Mouse (Mus musculus): ENCODE data around the gene Vmn1r36.

DNA sequence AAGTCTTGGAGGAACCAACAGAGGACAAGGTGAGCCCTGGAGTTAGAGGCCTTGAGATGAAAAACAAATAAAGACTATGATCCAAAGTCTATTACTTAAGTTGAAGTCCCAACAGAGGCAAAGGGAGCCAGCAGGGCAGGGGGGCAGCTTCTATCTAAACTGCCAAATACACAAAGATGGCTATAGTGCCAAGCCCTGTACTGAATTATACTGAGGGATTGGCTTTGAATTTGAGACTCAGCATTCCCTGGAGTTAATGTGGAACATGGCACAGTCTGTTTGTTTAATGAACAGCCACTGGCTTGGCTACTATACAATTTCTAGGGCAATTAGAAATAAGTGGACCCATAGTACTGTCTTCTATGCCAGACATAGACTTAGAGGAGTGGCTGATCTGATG is 10.1 kb downstream of the Vmn1r36 start:
- TF ChIP-seq POLR2A (IDR thresholded peaks at IDR 0.05; ENCODE audit: low read depth, low read length) (no peak), CTCF (IDR thresholded peaks at IDR 0.05; ENCODE audit: extremely low read depth, insufficient read depth, insufficient read length, insufficient replicate concordance) (no peak)
